Mouse (Mus musculus): Measurements from ENCODE around the gene Bcl2l1. TPM values are rescaled to one million over a fixed set of nuclear protein-coding genes. Genes with fewer than 3 reads are reported as not detected.

The Bcl2l1 gene
- total and polyA plus RNA-seq, 3 experiments, result 21.3 to 80.3 (median 34.5) TPM

- TF ChIP-seq EP300 (IDR thresholded peaks at IDR 0.05; ENCODE audit: low read length), result peak; percentile 93
- peak; percentile 74 for TF ChIP-seq CHD2 (IDR thresholded peaks at IDR 0.05; ENCODE audit: low read length)
- TF ChIP-seq HCFC1 (IDR thresholded peaks at IDR 0.05; ENCODE audit: low read depth, low read length), result no peak; the same call in 1 of the 2 replicates
- no peak for TF ChIP-seq SMC3 (IDR thresholded peaks at IDR 0.05; ENCODE audit: low read depth, low read length)
- TF ChIP-seq USF1 (IDR thresholded peaks at IDR 0.05; ENCODE audit: low read depth, low read length), result no peak
- TF ChIP-seq POLR2AphosphoS2 (IDR thresholded peaks at IDR 0.05; ENCODE audit: low read depth, low read length), result no peak; the same call in 1 of the 2 replicates
- TF ChIP-seq BHLHE40 (IDR thresholded peaks at IDR 0.05; ENCODE audit: low read depth, low read length), result peak; percentile 88
Measured at GRCm38 (mm10) chr2:152825713-152826112, 5.8 kb downstream of the Bcl2l1 start (continued).

GRCm38 (mm10) chr2:152825168-152825697 lies 6.3 kb downstream of the Bcl2l1 start:
- Histone ChIP-seq H3K27me3 (replicated peaks) (peaks cover 1% of the 10 kb centered on the region), H3K9ac (ENCODE audit: insufficient read depth, low read depth) (peak overlapping the region; percentile 43; the same call in 1 of the 2 replicates), H3K4me1 (ENCODE audit: control insufficient read depth in 1 of 2, insufficient read depth in 2 of 2) (peaks cover 23 to 83% of the 10 kb centered on the region in 2 experiments), H3K9me3 (replicated peaks; ENCODE audit: low read length) (no peaks in the 10 kb centered on the region), H3K79me2 (replicated peaks; ENCODE audit: control insufficient read depth, extremely low read depth, insufficient read depth, poor library complexity, severe bottlenecking) (peaks cover 93% of the 10 kb centered on the region), H3K4me3 (replicated peaks in 1 of 3; ENCODE audit: low read depth in 2 of 3, low read length in 2 of 3, poor library complexity in 1 of 3) (peak overlapping the region in 2 of 3 experiments; percentile 10 to 36), H3K27ac (ENCODE audit: insufficient read depth, low read depth) (peak overlapping the region; percentile 83), H3K4me2 (ENCODE audit: insufficient read depth, low read depth, poor library complexity, severe bottlenecking) (peak overlapping the region; percentile 99), H3K36me3 (replicated peaks in 1 of 2; ENCODE audit: control insufficient read depth in 1 of 2, insufficient read depth in 1 of 2, low read length in 1 of 2) (peaks cover 29 to 38% of the 10 kb centered on the region in 2 experiments)
- no peak for DNase-seq (ENCODE audit: extremely low read depth)
- no peak; the same call in 1 of the 2 replicates for TF ChIP-seq RAD21 (IDR thresholded peaks at IDR 0.05; ENCODE audit: low read depth, low read length)
- TF ChIP-seq NELFE (IDR thresholded peaks at IDR 0.05; ENCODE audit: low read depth, low read length), result 0 out of 2 replicates have a peak, but pooled peaks have one; percentile 23
- TF ChIP-seq CHD1 (IDR thresholded peaks at IDR 0.05; ENCODE audit: low read depth, low read length), result peak; percentile 85
- TF ChIP-seq ZMIZ1 (IDR thresholded peaks at IDR 0.05; ENCODE audit: low read depth, low read length), result peak; percentile 64; the same call in 1 of the 2 replicates
- dilution Hi-C loops (cut with MboI; ENCODE audit: extremely low pct_ligation_motif_present, extremely low pct_unique_long_range_greater_than_20kb, low sequenced_read_pairs), result no loop called here
- in situ Hi-C loops (cut with MboI; ENCODE audit: low pct_ligation_motif_present, low pct_unique_long_range_greater_than_20kb, low sequenced_read_pairs), result no loop called here

- in situ Hi-C loops (cut with MboI; ENCODE audit: low pct_ligation_motif_present, low pct_unique_long_range_greater_than_20kb, low sequenced_read_pairs), result no loop called here
- Histone ChIP-seq H3K27me3 (replicated peaks) (peaks cover 1% of the 10 kb centered on the region), H3K79me2 (replicated peaks; ENCODE audit: control insufficient read depth, extremely low read depth, insufficient read depth, poor library complexity, severe bottlenecking) (peaks cover 93% of the 10 kb centered on the region), H3K4me2 (ENCODE audit: insufficient read depth, low read depth, poor library complexity, severe bottlenecking) (peak overlapping the region; percentile 99), H3K9me3 (replicated peaks; ENCODE audit: low read length) (peaks cover 3% of the 10 kb centered on the region), H3K4me3 (replicated peaks in 1 of 3; ENCODE audit: low read depth in 2 of 3, low read length in 2 of 3, poor library complexity in 1 of 3) (peak overlapping the region in 2 of 3 experiments; percentile 34 to 36), H3K27ac (ENCODE audit: insufficient read depth, low read depth) (peak overlapping the region; percentile 83), H3K36me3 (replicated peaks in 1 of 2; ENCODE audit: control insufficient read depth in 1 of 2, insufficient read depth in 1 of 2, low read length in 1 of 2) (peaks cover 35 to 45% of the 10 kb centered on the region in 2 experiments), H3K4me1 (ENCODE audit: control insufficient read depth in 1 of 2, insufficient read depth in 2 of 2) (peaks cover 26 to 85% of the 10 kb centered on the region in 2 experiments), H3K9ac (ENCODE audit: insufficient read depth, low read depth) (peak overlapping the region; percentile 43; the same call in 1 of the 2 replicates)
- DNase-seq (ENCODE audit: extremely low read depth), result no peak
- TF ChIP-seq ZNF384 (IDR thresholded peaks at IDR 0.05; ENCODE audit: low read depth, low read length), result peak; percentile 81
- TF ChIP-seq RAD21 (IDR thresholded peaks at IDR 0.05; ENCODE audit: low read depth, low read length), result no peak
- dilution Hi-C loops (cut with MboI; ENCODE audit: extremely low pct_ligation_motif_present, extremely low pct_unique_long_range_greater_than_20kb, low sequenced_read_pairs), result no loop called here
Measured at GRCm38 (mm10) chr2:152824438-152825167, 6.9 kb downstream of the Bcl2l1 start.

Measured in CH12.LX (cell line).